Mouse (Mus musculus) MEL (cell line): Measurements from ENCODE around the gene Pptc7. TPM values are rescaled to one million over a fixed set of nuclear protein-coding genes. Genes with fewer than 3 reads are reported as not detected.

ENCODE experiments used
- DNase-seq: peaks from one replicate; pipeline ENCODE4 v3.0.0; 2011; ENCODE audit warnings: low read depth, low spot score
- H3K27ac ChIP-seq: 2 replicates; pipeline ENCODE4 v1.5.1; 2012; ENCODE audit warnings: low read depth, mild to moderate bottlenecking, control low read depth, low read length, moderate library complexity; ENCODE audit not compliant: control insufficient read depth
- H3K27me3 ChIP-seq, 2 experiments: fragments of 150-350 bp in 1 of 2; sonication (generic) in 1 of 2; 2 replicates each; pipeline ENCODE4 v1.6.1; 2012; ENCODE audit warnings: low read length in 2 of 2, mild to moderate bottlenecking in 2 of 2, improper control_type of control experiment in 1 of 2, moderate library complexity in 1 of 2; ENCODE audit not compliant: insufficient read depth in 2 of 2, control insufficient read depth in 1 of 2
- H3K36me3 ChIP-seq, 2 experiments: 2 replicates each; pipeline ENCODE4 v1.6.1; 2012 to 2014; ENCODE audit warnings: low read length in 2 of 2, improper control_type of control experiment in 1 of 2, inconsistent platforms in 1 of 2, mild to moderate bottlenecking in 1 of 2; ENCODE audit not compliant: insufficient read depth in 2 of 2, control insufficient read depth in 1 of 2
- H3K4me1 ChIP-seq, 2 experiments: fragments of 150-350 bp in 1 of 2; sonication (generic) in 1 of 2; 2 replicates each; pipeline ENCODE4 v1.6.1; 2012; ENCODE audit warnings: low read length in 2 of 2, improper control_type of control experiment in 1 of 2, mild to moderate bottlenecking in 1 of 2; ENCODE audit not compliant: insufficient read depth in 2 of 2, control insufficient read depth in 1 of 2
- H3K4me3 ChIP-seq, 2 experiments: fragments of 150-350 bp in 1 of 2; sonication (generic) in 1 of 2; 2 replicates each; pipeline ENCODE4 v1.5.1; 2012; ENCODE audit warnings: low read depth in 2 of 2, low read length in 2 of 2, mild to moderate bottlenecking in 2 of 2, moderate library complexity in 2 of 2, control low read depth in 1 of 2, improper control_type of control experiment in 1 of 2; ENCODE audit not compliant: control insufficient read depth in 1 of 2, insufficient read depth in 1 of 2
- H3K79me2 ChIP-seq: 2 replicates; pipeline ENCODE4 v1.6.1; 2012; ENCODE audit warnings: mild to moderate bottlenecking, low read length, moderate library complexity; ENCODE audit not compliant: control insufficient read depth, poor library complexity, insufficient read depth
- H3K9ac ChIP-seq: 2 replicates; pipeline ENCODE4 v1.6.1; 2012; ENCODE audit warnings: low read depth, mild to moderate bottlenecking, control low read depth, low read length, moderate library complexity; ENCODE audit not compliant: control insufficient read depth, poor library complexity, severe bottlenecking
- H3K9me3 ChIP-seq: fragments of 150-350 bp; sonication (generic); replicated peaks from 2 replicates; pipeline ENCODE4 v1.6.1; 2012; ENCODE audit warnings: mild to moderate bottlenecking, low read length, improper control_type of control experiment, moderate library complexity; ENCODE audit not compliant: insufficient read depth
- CTCF ChIP-seq, 3 experiments: IDR thresholded peaks in 2 of 3; conservative IDR thresholded peaks in 1 of 3; 2 replicates each; pipeline ENCODE4 v1.5.1; 2011 to 2012; ENCODE audit warnings: low read length in 3 of 3, low read depth in 2 of 3, mild to moderate bottlenecking in 2 of 3, improper control_type of control experiment in 1 of 3, inconsistent platforms in 1 of 3, mixed read lengths in 1 of 3, moderate library complexity in 1 of 3; ENCODE audit not compliant: control insufficient read depth in 1 of 3, insufficient read depth in 1 of 3, poor library complexity in 1 of 3, severe bottlenecking in 1 of 3
- E2F4 ChIP-seq: IDR thresholded peaks from 2 replicates; pipeline ENCODE4 v1.6.1; 2011; ENCODE audit warnings: low read depth, low read length, improper control_type of control experiment, borderline replicate concordance
- GATA1 ChIP-seq: IDR thresholded peaks from 2 replicates; pipeline ENCODE4 v1.6.1; 2011; ENCODE audit warnings: low read depth, low read length, improper control_type of control experiment
- JUND ChIP-seq: IDR thresholded peaks from 2 replicates; pipeline ENCODE4 v1.6.1; 2011; ENCODE audit warnings: low read depth, mild to moderate bottlenecking, improper control_type of control experiment, low read length
- KAT2A ChIP-seq: conservative IDR thresholded peaks from 2 replicates; pipeline ENCODE4 v1.6.1; 2012; ENCODE audit warnings: low read depth, low read length, improper control_type of control experiment, inconsistent platforms
- MAFK ChIP-seq: IDR thresholded peaks from 2 replicates; pipeline ENCODE4 v1.6.1; 2011; ENCODE audit warnings: low read depth, mild to moderate bottlenecking, low read length, improper control_type of control experiment, borderline replicate concordance
- MAX ChIP-seq: IDR thresholded peaks from 2 replicates; pipeline ENCODE4 v1.6.1; 2011; ENCODE audit warnings: low read length, improper control_type of control experiment
- MAZ ChIP-seq: IDR thresholded peaks from 2 replicates; pipeline ENCODE4 v1.6.1; 2012; ENCODE audit warnings: low read depth, mild to moderate bottlenecking, inconsistent platforms, low read length, improper control_type of control experiment
- MXI1 ChIP-seq: IDR thresholded peaks from 2 replicates; pipeline ENCODE4 v1.6.1; 2011; ENCODE audit warnings: mild to moderate bottlenecking, low read depth, low read length, improper control_type of control experiment
- MYB ChIP-seq: IDR thresholded peaks from 2 replicates; pipeline ENCODE4 v1.6.1; 2011; ENCODE audit warnings: mild to moderate bottlenecking, low read depth, low read length, improper control_type of control experiment
- POLR2A ChIP-seq, 2 experiments: IDR thresholded peaks; 2 replicates each; pipeline ENCODE4 v1.6.1; 2011 to 2012; ENCODE audit warnings: low read length in 2 of 2, mild to moderate bottlenecking in 2 of 2, control low read depth in 1 of 2, improper control_type of control experiment in 1 of 2, low read depth in 1 of 2, moderate library complexity in 1 of 2; ENCODE audit not compliant: control insufficient read depth in 1 of 2, insufficient read depth in 1 of 2, poor library complexity in 1 of 2
- SIN3A ChIP-seq: IDR thresholded peaks from 2 replicates; pipeline ENCODE4 v1.6.1; 2012; ENCODE audit warnings: low read length, improper control_type of control experiment, inconsistent platforms
- SMC3 ChIP-seq: IDR thresholded peaks from 2 replicates; pipeline ENCODE4 v1.6.1; 2011; ENCODE audit warnings: low read depth, low read length, improper control_type of control experiment
- TAL1 ChIP-seq: IDR thresholded peaks from 2 replicates; pipeline ENCODE4 v1.6.1; 2012; ENCODE audit warnings: mild to moderate bottlenecking, inconsistent platforms, low read length, moderate library complexity, mixed read lengths
- TBP ChIP-seq: IDR thresholded peaks from 2 replicates; pipeline ENCODE4 v1.8.0; 2011; ENCODE audit warnings: low read depth, low read length, improper control_type of control experiment
- TCF12 ChIP-seq: IDR thresholded peaks from 2 replicates; pipeline ENCODE4 v1.6.1; 2014; ENCODE audit warnings: low read depth, mild to moderate bottlenecking, inconsistent platforms, low read length, improper control_type of control experiment, moderate library complexity
- UBTF ChIP-seq: IDR thresholded peaks from 2 replicates; pipeline ENCODE4 v1.6.1; 2012; ENCODE audit warnings: low read depth, mild to moderate bottlenecking, inconsistent platforms, low read length, improper control_type of control experiment, moderate library complexity, borderline replicate concordance; ENCODE audit not compliant: insufficient read depth
- USF1 ChIP-seq: IDR thresholded peaks from 2 replicates; pipeline ENCODE4 v1.6.1; 2014; ENCODE audit warnings: low read depth, mild to moderate bottlenecking, inconsistent platforms, low read length, improper control_type of control experiment, moderate library complexity
- USF2 ChIP-seq, 2 experiments: IDR thresholded peaks; 2 replicates each; pipeline ENCODE4 v1.6.1; 2011 to 2012; ENCODE audit warnings: improper control_type of control experiment in 2 of 2, low read length in 2 of 2, borderline replicate concordance in 1 of 2, inconsistent platforms in 1 of 2, low read depth in 1 of 2, mild to moderate bottlenecking in 1 of 2; ENCODE audit not compliant: insufficient read depth in 1 of 2
- ZC3H11A ChIP-seq: IDR thresholded peaks from 2 replicates; pipeline ENCODE4 v1.6.1; 2012; ENCODE audit warnings: low read depth, mild to moderate bottlenecking, inconsistent platforms, low read length, improper control_type of control experiment
- ZNF384 ChIP-seq: IDR thresholded peaks from 2 replicates; pipeline ENCODE4 v1.6.1; 2012; ENCODE audit warnings: low read depth, mild to moderate bottlenecking, inconsistent platforms, low read length, improper control_type of control experiment
- polyA plus RNA-seq, 2 experiments: library from polyadenylated mRNA; stranded (reverse) in 1 of 2; unstranded in 1 of 2; fragments of >175 nt in 1 of 2; fragments of >200 nt in 1 of 2; gene quantifications; 2 replicates each; pipeline versions ENCODE4 v1.2.1 to v1.2.4; 2012; ENCODE audit warnings: low replicate concordance in 2 of 2, low read depth in 1 of 2; ENCODE audit not compliant: insufficient read length in 2 of 2, insufficient read depth in 1 of 2, missing spikeins in 1 of 2
- total RNA-seq: library from RNA; depleted of rRNA; stranded (reverse); fragments of 300-350 nt; gene quantifications from 2 replicates; pipeline ENCODE4 v1.2.3, GENCODE M21; 2012

The Pptc7 gene
- total and polyA plus RNA-seq, 3 experiments, result 17.3 to 22.3 TPM; not detected in 1

- no peaks in the 10 kb centered on the region for H3K4me1 ChIP-seq
- H3K9me3 ChIP-seq, result no peaks in the 10 kb centered on the region
- TF ChIP-seq UBTF (no peak), ZNF384 (no peak), MAFK (no peak), MYB (no peak), E2F4 (no peak), USF1 (no peak), SMC3 (no peak), JUND (no peak), MXI1 (no peak), GATA1 (no peak), POLR2A (IDR thresholded peaks at IDR 0.05; ENCODE audit: control insufficient read depth in 1 of 2, insufficient read depth in 1 of 2, low read depth in 1 of 2, low read length in 2 of 2, poor library complexity in 1 of 2) (no peak)
- no peaks in the 10 kb centered on the region for H3K27me3 ChIP-seq
- H3K27ac ChIP-seq, result no peak overlapping the region
- no peak for DNase-seq
- peaks cover 38% of the 10 kb centered on the region for H3K79me2 ChIP-seq
- no peak overlapping the region for H3K4me3 ChIP-seq
- H3K9ac ChIP-seq, result no peak overlapping the region
- H3K36me3 ChIP-seq, result no peaks in the 10 kb centered on the region; a peak in 1 of 4 replicates
Measured at GRCm38 (mm10) chr5:122300071-122300518, 15.9 kb downstream of the Pptc7 start.

DNA sequence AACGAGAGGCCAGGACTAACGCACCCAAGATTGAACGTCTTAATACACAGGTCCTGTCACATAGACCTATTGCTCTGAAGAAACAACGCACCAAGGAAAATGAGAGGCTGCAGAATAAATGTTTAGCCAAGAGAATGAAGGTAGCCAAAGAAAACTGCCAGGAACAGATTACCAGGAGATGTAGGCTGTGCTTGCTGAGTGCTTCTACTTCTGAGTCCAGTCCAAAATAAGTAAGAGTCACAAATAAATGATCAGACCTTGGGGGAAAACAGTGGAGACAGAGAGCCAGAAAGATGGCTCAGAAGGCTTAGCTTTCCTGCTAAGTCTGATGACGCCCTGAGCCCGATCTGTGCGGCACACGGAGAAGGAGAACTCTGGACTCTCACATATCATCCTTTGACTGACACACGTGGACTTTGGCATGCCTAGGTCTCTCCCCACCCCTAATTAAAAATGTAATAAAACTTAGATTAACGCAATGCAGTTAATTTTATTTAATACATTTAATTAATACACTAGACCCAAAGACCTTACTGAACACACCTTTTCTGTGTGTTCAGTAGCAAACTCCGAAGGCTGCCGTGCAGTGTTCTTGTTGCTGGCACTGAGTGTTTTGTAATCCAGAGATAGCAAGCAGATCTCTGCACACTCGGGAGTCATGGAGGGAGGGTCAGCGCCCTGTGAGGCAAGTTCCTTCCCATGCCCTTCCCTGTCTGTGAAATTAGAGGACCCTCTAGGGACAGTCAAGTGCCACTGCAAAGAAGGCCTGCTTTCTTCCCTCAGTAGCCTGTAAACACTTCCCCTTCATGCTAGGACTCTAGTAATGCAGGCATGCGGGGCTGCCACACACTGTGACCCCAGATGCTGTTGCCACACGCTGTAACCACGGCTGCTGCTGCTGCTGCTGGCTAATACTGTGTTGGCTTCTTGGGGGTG, 18.9 kb downstream of the Pptc7 start:
- Histone ChIP-seq H3K9me3 (no peaks in the 10 kb centered on the region), H3K27me3 (no peaks in the 10 kb centered on the region), H3K4me1 (no peaks in the 10 kb centered on the region), H3K79me2 (peaks cover 26% of the 10 kb centered on the region), H3K4me3 (no peak overlapping the region), H3K9ac (no peak overlapping the region), H3K36me3 (no peaks in the 10 kb centered on the region; a peak in 1 of 4 replicates), H3K27ac (no peak overlapping the region)
- no peak for DNase-seq
- TF ChIP-seq USF1, result no peak
- no peak for TF ChIP-seq MAZ

DNA sequence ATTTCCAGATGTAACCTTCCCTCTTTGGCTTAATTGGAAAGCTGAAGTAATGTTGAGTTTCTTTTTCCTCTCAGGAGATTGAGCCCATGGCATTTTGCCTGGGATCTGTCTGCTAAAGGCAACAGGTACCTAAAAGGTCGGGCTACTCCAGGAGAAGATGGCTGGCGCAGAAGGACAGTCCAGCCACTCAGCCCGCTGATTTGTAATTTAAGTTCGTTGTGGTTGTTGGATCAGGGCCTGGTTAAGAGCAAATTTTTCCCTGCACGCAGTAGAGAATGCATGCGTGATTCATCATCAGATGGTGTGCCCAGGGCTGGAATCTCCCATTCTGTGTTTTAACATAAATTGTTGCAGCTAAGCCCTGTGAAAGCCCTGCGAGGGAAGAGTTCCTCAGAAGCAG, 19.8 kb downstream of the Pptc7 start:
- H3K27me3 ChIP-seq, result no peaks in the 10 kb centered on the region
- no peaks in the 10 kb centered on the region; a peak in 1 of 4 replicates for H3K36me3 ChIP-seq
- no peak overlapping the region for H3K4me3 ChIP-seq
- peaks cover 25% of the 10 kb centered on the region; the same call in 1 of the 2 replicates for H3K79me2 ChIP-seq
- no peaks in the 10 kb centered on the region for H3K4me1 ChIP-seq
- H3K9me3 ChIP-seq, result no peaks in the 10 kb centered on the region
- H3K9ac ChIP-seq, result no peak overlapping the region
- DNase-seq, result no peak
- TF ChIP-seq KAT2A, result no peak
- no peak for TF ChIP-seq USF2 (IDR thresholded peaks at IDR 0.05; ENCODE audit: borderline replicate concordance in 1 of 2, insufficient read depth in 1 of 2, low read depth in 1 of 2, low read length in 2 of 2)
- no peak for TF ChIP-seq SIN3A
- TF ChIP-seq TAL1, result no peak
- TF ChIP-seq TCF12, result no peak
- TF ChIP-seq E2F4, result no peak
- TF ChIP-seq TBP, result no peak
- TF ChIP-seq MAX, result no peak
- TF ChIP-seq CTCF (IDR thresholded peaks at IDR 0.05 in 2 of 3, conservative IDR thresholded peaks at IDR 0.05 in 1 of 3; ENCODE audit: control insufficient read depth in 1 of 3, insufficient read depth in 1 of 3, low read depth in 2 of 3, low read length in 3 of 3, poor library complexity in 1 of 3, severe bottlenecking in 1 of 3), result no peak
- TF ChIP-seq ZC3H11A, result no peak
- no peak overlapping the region for H3K27ac ChIP-seq
